Comparison of ENCODE assay signal across 10 mouse cellular contexts in genomic region chr2:72637881-72638620, GRCm38 (mm10).
DNase-seq lines count a peak whose midpoint lies in the region; ATAC-seq and TF ChIP-seq lines count a peak whose summit lies in the region.
"Had no signal": no experiment of that assay in that cellular context is flagged by ENCODE, and none has a peak within 500 bp of the region (broad histone marks: within the 10 kb centered on the region; RNA-seq: fewer than 3 reads in every experiment).

No protein-coding gene starts in this region.

- WGBS in liver, postnatal 0 days (ENCODE audit: insufficient replicate concordance): 55% methylated on average over 9 of the region's 9 CpGs
- 49% methylated on average over 9 of the region's 9 CpGs for WGBS in embryonic facial prominence, embryonic 11.5 days
- WGBS in midbrain, postnatal 0 days: 41% methylated on average over 9 of the region's 9 CpGs

- no peaks in the 10 kb centered on the region for H3K36me3 ChIP-seq in liver, postnatal 0 days (replicated peaks; ENCODE audit: insufficient read depth, low read length)
- no peaks in the 10 kb centered on the region for H3K36me3 ChIP-seq in embryonic facial prominence, embryonic 11.5 days (replicated peaks; ENCODE audit: control insufficient read depth, insufficient read depth, low read depth, low read length)
- H3K36me3 ChIP-seq in midbrain, postnatal 0 days (ENCODE audit: insufficient read depth, low read length): no peaks in the 10 kb centered on the region
- H3K36me3 ChIP-seq: lung, embryonic 15.5 days had no signal

- no peak overlapping the region for H3K27ac ChIP-seq in liver, postnatal 0 days (ENCODE audit: low read depth)
- no peak overlapping the region for H3K27ac ChIP-seq in embryonic facial prominence, embryonic 11.5 days (replicated peaks; ENCODE audit: low read depth, low read length)
- no peak overlapping the region for H3K27ac ChIP-seq in midbrain, postnatal 0 days (ENCODE audit: low read depth, low read length)
- H3K27ac ChIP-seq: lung, embryonic 15.5 days had no signal

- no peak overlapping the region for H3K4me2 ChIP-seq in liver, postnatal 0 days (ENCODE audit: low read depth, low read length)
- no peak overlapping the region for H3K4me2 ChIP-seq in embryonic facial prominence, embryonic 11.5 days (ENCODE audit: low read depth, low read length)
- H3K4me2 ChIP-seq in midbrain, postnatal 0 days (ENCODE audit: low read depth, low read length, poor library complexity, severe bottlenecking): no peak overlapping the region
- H3K4me2 ChIP-seq: lung, embryonic 15.5 days had no signal

- CTCF ChIA-PET in Patski (lab: Charles Lee): interaction anchor here (1.2 kb wide), 1 partner anchor 10 kb away, joined by 4 read pairs; no protein-coding TSS in a partner anchor

- no peak overlapping the region for H3K4me3 ChIP-seq in liver, postnatal 0 days (ENCODE audit: low read depth, low read length)
- H3K4me3 ChIP-seq in embryonic facial prominence, embryonic 11.5 days (ENCODE audit: low read depth, low read length): no peak overlapping the region
- H3K4me3 ChIP-seq in midbrain, postnatal 0 days (ENCODE audit: low read depth, low read length): no peak overlapping the region
- H3K4me3 ChIP-seq: lung, embryonic 15.5 days had no signal

- H3K9me3 ChIP-seq in liver, postnatal 0 days (ENCODE audit: low read length): no peaks in the 10 kb centered on the region; the same call in 1 of the 2 replicates
- no peaks in the 10 kb centered on the region for H3K9me3 ChIP-seq in embryonic facial prominence, embryonic 11.5 days (replicated peaks; ENCODE audit: control insufficient read depth, low read length)
- H3K9me3 ChIP-seq in midbrain, postnatal 0 days (ENCODE audit: low read length): no peaks in the 10 kb centered on the region
- H3K9me3 ChIP-seq: lung, embryonic 15.5 days had no signal

- H3K9ac ChIP-seq in liver, postnatal 0 days (replicated peaks): no peak overlapping the region
- no peak overlapping the region for H3K9ac ChIP-seq in embryonic facial prominence, embryonic 11.5 days (replicated peaks; ENCODE audit: low read length)
- H3K9ac ChIP-seq in midbrain, postnatal 0 days (replicated peaks; ENCODE audit: low read length, poor library complexity, severe bottlenecking): no peak overlapping the region
- H3K9ac ChIP-seq: lung, embryonic 15.5 days had no signal

- H3K4me1 ChIP-seq in liver, postnatal 0 days (ENCODE audit: insufficient read depth): no peaks in the 10 kb centered on the region
- H3K4me1 ChIP-seq in embryonic facial prominence, embryonic 11.5 days (ENCODE audit: control insufficient read depth, insufficient read depth, low read length): no peaks in the 10 kb centered on the region
- H3K4me1 ChIP-seq in midbrain, postnatal 0 days (ENCODE audit: insufficient read depth, low read length): no peaks in the 10 kb centered on the region

- no peaks in the 10 kb centered on the region for H3K27me3 ChIP-seq in liver, postnatal 0 days (ENCODE audit: insufficient read depth, low read length)
- peaks cover 5% of the 10 kb centered on the region for H3K27me3 ChIP-seq in Patski
- H3K27me3 ChIP-seq in embryonic facial prominence, embryonic 11.5 days (ENCODE audit: control insufficient read depth, insufficient read depth, low read length): no peaks in the 10 kb centered on the region
- no peaks in the 10 kb centered on the region for H3K27me3 ChIP-seq in midbrain, postnatal 0 days (ENCODE audit: insufficient read depth, low read length)
- H3K27me3 ChIP-seq: lung, embryonic 15.5 days had no signal

- TF ChIP-seq EP300 in liver, postnatal 0 days (IDR thresholded peaks at IDR 0.05; ENCODE audit: low read depth): no peak

- TF ChIP-seq CTCF in liver, postnatal 0 days (IDR thresholded peaks at IDR 0.05; ENCODE audit: low read depth): peak; percentile 19; the same call in 1 of the 2 replicates
- peak; percentile 50 for TF ChIP-seq CTCF in Patski (IDR thresholded peaks at IDR 0.05)
- peak; percentile 24; the same call in 1 of the 2 replicates for TF ChIP-seq CTCF in midbrain, postnatal 0 days (IDR thresholded peaks at IDR 0.05)

- in situ Hi-C loops in Patski (cut with MboI; ENCODE audit: low pct_unique_long_range_greater_than_20kb): no loop called here

- DNase-seq in liver, postnatal 0 days: no peak
- DNase-seq in liver (no peak), Patski (ENCODE audit: low read depth, low spot score) (no peak)
- peak; percentile 53 for DNase-seq in embryonic facial prominence, embryonic 11.5 days (ENCODE audit: low spot score)
- peak; percentile 46 for DNase-seq in midbrain, postnatal 0 days (ENCODE audit: low spot score)
- DNase-seq in testis, postnatal 14 days (ENCODE audit: low spot score): no peak
- DNase-seq in thymus, postnatal 36 days: no peak
- DNase-seq: kidney, postnatal 10 days; thymus, postnatal 14 days had no signal

- POLR2A ChIA-PET in Patski (lab: Charles Lee): no interaction called here

- no peak for ATAC-seq in liver, postnatal 0 days
- ATAC-seq in Patski: no peak
- ATAC-seq in embryonic facial prominence, embryonic 11.5 days (replicated peaks; ENCODE audit: insufficient number of reproducible peaks, low FRiP score, low TSS enrichment, low read depth): no peak
- ATAC-seq in midbrain, postnatal 0 days (ENCODE audit: low FRiP score): no peak

Comparison
In these comparisons a context has a peak if more than half of its experiments do, and no peak if none do; other contexts are left out.
1. DNase-seq: peak in embryonic facial prominence, embryonic 11.5 days (single experiment) and midbrain, postnatal 0 days (single experiment); none in liver, postnatal 0 days (single experiment), liver (single experiment), Patski (single experiment), testis, postnatal 14 days (single experiment) and thymus, postnatal 36 days (0 of 2).
2. Peak in every context shown above with its lines, with median percentiles within 50 percentile points of each other: CTCF ChIP-seq.